Mouse (Mus musculus): ENCODE results near the gene Eogt.

DNA sequence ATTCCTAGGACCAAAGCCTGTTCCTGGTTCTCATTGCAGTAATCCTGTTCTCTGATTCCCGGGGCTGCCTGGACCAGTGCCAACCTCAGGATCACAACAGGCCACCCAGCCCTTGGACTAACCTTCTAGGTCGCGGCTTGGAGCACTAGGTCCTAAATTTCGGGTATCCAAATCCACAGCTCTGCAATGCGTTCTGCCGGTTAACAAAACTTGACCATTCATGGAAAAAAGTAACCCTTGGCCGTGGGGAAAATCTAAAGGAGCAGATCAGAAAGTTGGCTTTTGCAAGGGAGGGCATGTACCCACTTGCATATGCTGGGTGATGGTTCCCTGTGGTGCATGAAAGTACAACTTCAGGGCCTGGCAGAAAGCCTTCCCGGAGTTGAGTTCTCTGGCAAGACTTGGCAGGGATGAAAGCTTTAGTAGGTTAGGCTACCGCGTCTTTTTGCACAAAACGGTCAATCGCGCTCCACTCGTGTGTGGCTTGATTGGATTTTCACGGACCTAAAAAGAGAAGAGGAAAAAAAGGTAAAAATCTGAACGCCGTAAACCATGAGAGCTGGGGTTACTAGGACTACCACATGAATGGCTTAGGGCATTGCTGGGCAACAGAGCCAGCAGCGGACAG, 1.1 kb downstream of the Eogt start:
- TF ChIP-seq CTCF (IDR thresholded peaks at IDR 0.05; ENCODE audit: borderline replicate concordance, control insufficient read depth, extremely low read depth, insufficient read depth, low read length, poor library complexity) (no peak), POLR2A (IDR thresholded peaks at IDR 0.05; ENCODE audit: control insufficient read depth, extremely low read depth, insufficient read depth, low read length, poor library complexity) (no peak)

All from thymus, adult 2 months (tissue).